Mouse (Mus musculus): ENCODE data around the gene Sult2b1. TPM values are rescaled to one million over a fixed set of nuclear protein-coding genes. Genes with fewer than 3 reads are reported as not detected.

Gene Sult2b1
- total and polyA plus RNA-seq, 3 experiments = 0.17 to 0.29 TPM; not detected in 1

DNA sequence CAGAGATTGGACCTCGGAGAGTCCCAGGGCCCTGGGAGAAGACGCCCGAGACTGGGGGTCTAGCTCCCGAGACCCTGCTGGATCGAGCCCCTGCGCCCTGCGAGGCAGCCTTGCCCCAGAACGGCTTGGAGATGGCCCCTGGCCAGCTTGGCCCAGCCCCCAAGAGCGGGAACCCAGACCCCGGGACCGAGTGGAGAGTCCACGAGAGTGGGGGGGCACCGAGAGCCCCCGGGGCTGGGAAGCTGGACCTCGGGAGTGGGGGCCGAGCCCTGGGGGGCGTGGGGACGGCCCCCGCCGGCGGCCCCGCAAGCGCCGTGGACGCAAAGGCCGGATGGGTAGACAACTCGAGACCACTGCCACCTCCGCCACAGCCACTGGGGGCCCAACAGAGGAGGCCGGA is 10.5 kb upstream of the Sult2b1 start:
- H3K27me3 ChIP-seq (replicated peaks) = peaks cover 17% of the 10 kb centered on the region
- H3K9me3 ChIP-seq (replicated peaks; ENCODE audit: low read length) = peaks cover 7% of the 10 kb centered on the region
- H3K27ac ChIP-seq (ENCODE audit: insufficient read depth, low read depth) = no peak overlapping the region
- H3K79me2 ChIP-seq (replicated peaks; ENCODE audit: control insufficient read depth, extremely low read depth, insufficient read depth, poor library complexity, severe bottlenecking) = no peaks in the 10 kb centered on the region
- in situ Hi-C loops (cut with MboI; ENCODE audit: low pct_ligation_motif_present, low pct_unique_long_range_greater_than_20kb, low sequenced_read_pairs) = no loop called here
- no peak overlapping the region for H3K9ac ChIP-seq (ENCODE audit: insufficient read depth, low read depth)
- H3K4me1 ChIP-seq (ENCODE audit: control insufficient read depth in 1 of 2, insufficient read depth in 2 of 2) = peaks cover 5% of the 10 kb centered on the region in 2 experiments
- H3K4me2 ChIP-seq (ENCODE audit: insufficient read depth, low read depth, poor library complexity, severe bottlenecking) = no peak overlapping the region
- no peaks in the 10 kb centered on the region for H3K36me3 ChIP-seq (replicated peaks in 1 of 2; ENCODE audit: control insufficient read depth in 1 of 2, insufficient read depth in 1 of 2, low read length in 1 of 2)
- TF ChIP-seq UBTF (IDR thresholded peaks at IDR 0.05; ENCODE audit: low read depth, low read length) = no peak
- no peak for TF ChIP-seq MAFK (IDR thresholded peaks at IDR 0.05; ENCODE audit: insufficient replicate concordance, low read length)
- TF ChIP-seq MAZ (IDR thresholded peaks at IDR 0.05; ENCODE audit: low read depth, low read length) = no peak
- no peak for TF ChIP-seq ZMIZ1 (IDR thresholded peaks at IDR 0.05; ENCODE audit: low read depth, low read length)
- no peak for TF ChIP-seq ELF1 (IDR thresholded peaks at IDR 0.05; ENCODE audit: low read depth, low read length)
- TF ChIP-seq SIN3A (IDR thresholded peaks at IDR 0.05; ENCODE audit: low read length) = no peak
- no peak for DNase-seq (ENCODE audit: extremely low read depth)
- dilution Hi-C loops (cut with MboI; ENCODE audit: extremely low pct_ligation_motif_present, extremely low pct_unique_long_range_greater_than_20kb, low sequenced_read_pairs) = no loop called here
- H3K4me3 ChIP-seq (replicated peaks in 1 of 3; ENCODE audit: low read depth in 2 of 3, low read length in 2 of 3, poor library complexity in 1 of 3) = no peak overlapping the region

DNA sequence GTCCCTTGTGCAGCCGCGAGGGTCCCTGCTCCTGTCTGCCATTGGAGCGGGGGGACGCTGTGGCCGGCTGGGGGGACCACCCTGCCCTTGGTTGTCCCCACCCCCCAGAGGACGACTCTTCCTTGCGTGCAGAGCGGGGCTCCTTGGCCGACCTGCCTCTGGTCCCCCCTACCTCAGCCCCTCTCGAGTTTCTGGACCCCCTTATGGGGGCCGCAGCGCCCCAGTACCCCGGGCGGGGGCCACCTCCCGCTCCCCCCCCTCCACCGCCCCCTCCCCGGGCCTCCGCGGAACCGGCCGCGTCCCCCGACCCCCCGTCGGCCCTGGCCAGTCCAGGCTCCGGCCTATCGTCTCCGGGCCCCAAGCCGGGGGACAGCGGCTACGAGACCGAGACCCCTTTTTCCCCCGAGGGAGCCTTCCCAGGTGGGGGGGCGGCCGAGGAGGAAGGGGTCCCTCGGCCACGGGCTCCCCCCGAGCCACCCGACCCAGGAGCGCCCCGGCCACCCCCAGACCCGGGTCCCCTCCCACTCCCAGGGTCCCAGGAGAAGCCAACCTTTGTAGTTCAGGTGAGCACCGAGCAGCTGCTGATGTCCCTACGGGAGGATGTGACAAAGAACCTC is 9.6 kb upstream of the Sult2b1 start:
- Histone ChIP-seq H3K79me2 (replicated peaks; ENCODE audit: control insufficient read depth, extremely low read depth, insufficient read depth, poor library complexity, severe bottlenecking) (no peaks in the 10 kb centered on the region), H3K9ac (ENCODE audit: insufficient read depth, low read depth) (no peak overlapping the region), H3K9me3 (replicated peaks; ENCODE audit: low read length) (peaks cover 8% of the 10 kb centered on the region), H3K27me3 (replicated peaks) (peaks cover 14% of the 10 kb centered on the region), H3K36me3 (replicated peaks in 1 of 2; ENCODE audit: control insufficient read depth in 1 of 2, insufficient read depth in 1 of 2, low read length in 1 of 2) (no peaks in the 10 kb centered on the region), H3K27ac (ENCODE audit: insufficient read depth, low read depth) (no peak overlapping the region), H3K4me3 (replicated peaks in 1 of 3; ENCODE audit: low read depth in 2 of 3, low read length in 2 of 3, poor library complexity in 1 of 3) (no peak overlapping the region), H3K4me2 (ENCODE audit: insufficient read depth, low read depth, poor library complexity, severe bottlenecking) (no peak overlapping the region), H3K4me1 (ENCODE audit: control insufficient read depth in 1 of 2, insufficient read depth in 2 of 2) (peaks cover 4 to 5% of the 10 kb centered on the region in 2 experiments)
- no peak for TF ChIP-seq E2F4 (IDR thresholded peaks at IDR 0.05; ENCODE audit: insufficient replicate concordance, low read depth, low read length)
- no peak for TF ChIP-seq PAX5 (IDR thresholded peaks at IDR 0.05; ENCODE audit: low read length)
- no peak for TF ChIP-seq JUND (conservative IDR thresholded peaks at IDR 0.05; ENCODE audit: low read depth, low read length)
- no peak for TF ChIP-seq CTCF (conservative IDR thresholded peaks at IDR 0.05 in 1 of 2, IDR thresholded peaks at IDR 0.05 in 1 of 2; ENCODE audit: low read depth in 2 of 2, low read length in 2 of 2)
- no peak for TF ChIP-seq IRF4 (IDR thresholded peaks at IDR 0.05; ENCODE audit: low read depth, low read length)
- no peak for TF ChIP-seq POLR2AphosphoS2 (IDR thresholded peaks at IDR 0.05; ENCODE audit: low read depth, low read length)
- TF ChIP-seq SIN3A (IDR thresholded peaks at IDR 0.05; ENCODE audit: low read length) = no peak
- TF ChIP-seq ZC3H11A (IDR thresholded peaks at IDR 0.05; ENCODE audit: low read depth, low read length) = no peak
- no peak for DNase-seq (ENCODE audit: extremely low read depth)
- dilution Hi-C loops (cut with MboI; ENCODE audit: extremely low pct_ligation_motif_present, extremely low pct_unique_long_range_greater_than_20kb, low sequenced_read_pairs) (no loop called here), in situ Hi-C loops (cut with MboI; ENCODE audit: low pct_ligation_motif_present, low pct_unique_long_range_greater_than_20kb, low sequenced_read_pairs) (no loop called here)

DNA sequence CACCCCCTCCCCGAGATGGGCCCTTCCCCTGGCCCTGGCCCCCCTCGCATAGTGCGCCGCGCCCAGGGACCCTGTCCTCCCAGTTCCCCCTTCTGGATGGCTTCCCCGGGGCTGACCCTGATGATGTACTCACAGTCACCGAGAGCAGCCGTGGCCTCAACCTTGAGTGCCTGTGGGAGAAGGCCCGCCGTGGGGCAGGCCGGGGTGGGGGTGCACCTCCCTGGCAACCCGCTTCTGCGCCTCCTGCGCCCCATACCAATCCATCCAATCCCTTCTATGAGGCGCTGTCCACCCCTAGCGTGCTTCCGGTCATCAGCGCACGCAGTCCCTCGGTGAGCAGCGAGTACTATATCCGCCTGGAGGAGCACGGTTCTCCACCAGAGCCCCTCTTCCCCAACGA is 8.8 kb upstream of the Sult2b1 start:
- Histone ChIP-seq H3K9ac (ENCODE audit: insufficient read depth, low read depth) (no peak overlapping the region), H3K4me2 (ENCODE audit: insufficient read depth, low read depth, poor library complexity, severe bottlenecking) (no peak overlapping the region), H3K4me1 (ENCODE audit: control insufficient read depth in 1 of 2, insufficient read depth in 2 of 2) (peaks cover 0 to 2% of the 10 kb centered on the region in 2 experiments; a peak in 3 of 4 replicates), H3K36me3 (replicated peaks in 1 of 2; ENCODE audit: control insufficient read depth in 1 of 2, insufficient read depth in 1 of 2, low read length in 1 of 2) (no peaks in the 10 kb centered on the region), H3K27ac (ENCODE audit: insufficient read depth, low read depth) (no peak overlapping the region), H3K4me3 (replicated peaks in 1 of 3; ENCODE audit: low read depth in 2 of 3, low read length in 2 of 3, poor library complexity in 1 of 3) (no peak overlapping the region), H3K27me3 (replicated peaks) (peaks cover 8% of the 10 kb centered on the region), H3K9me3 (replicated peaks; ENCODE audit: low read length) (peaks cover 8% of the 10 kb centered on the region), H3K79me2 (replicated peaks; ENCODE audit: control insufficient read depth, extremely low read depth, insufficient read depth, poor library complexity, severe bottlenecking) (no peaks in the 10 kb centered on the region)
- DNase-seq (ENCODE audit: extremely low read depth) = no peak
- in situ Hi-C loops (cut with MboI; ENCODE audit: low pct_ligation_motif_present, low pct_unique_long_range_greater_than_20kb, low sequenced_read_pairs) = no loop called here
- TF ChIP-seq MAFK (IDR thresholded peaks at IDR 0.05; ENCODE audit: insufficient replicate concordance, low read length) = no peak
- TF ChIP-seq CHD2 (IDR thresholded peaks at IDR 0.05; ENCODE audit: low read length) = no peak
- no peak for TF ChIP-seq CHD1 (IDR thresholded peaks at IDR 0.05; ENCODE audit: low read depth, low read length)
- TF ChIP-seq PAX5 (IDR thresholded peaks at IDR 0.05; ENCODE audit: low read length) = no peak
- TF ChIP-seq TCF12 (IDR thresholded peaks at IDR 0.05; ENCODE audit: low read depth, low read length) = no peak
- no peak for TF ChIP-seq MAZ (IDR thresholded peaks at IDR 0.05; ENCODE audit: low read depth, low read length)
- TF ChIP-seq JUND (conservative IDR thresholded peaks at IDR 0.05; ENCODE audit: low read depth, low read length) = no peak
- no peak for TF ChIP-seq ZKSCAN1 (IDR thresholded peaks at IDR 0.05; ENCODE audit: borderline replicate concordance, low read depth, low read length)
- no peak for TF ChIP-seq E2F4 (IDR thresholded peaks at IDR 0.05; ENCODE audit: insufficient replicate concordance, low read depth, low read length)
- TF ChIP-seq NRF1 (IDR thresholded peaks at IDR 0.05; ENCODE audit: low read depth, low read length) = no peak
- no peak for TF ChIP-seq BHLHE40 (IDR thresholded peaks at IDR 0.05; ENCODE audit: low read depth, low read length)
- no peak for TF ChIP-seq EP300 (IDR thresholded peaks at IDR 0.05; ENCODE audit: low read length)
- no peak for TF ChIP-seq POLR2A (IDR thresholded peaks at IDR 0.05; ENCODE audit: low read depth, low read length)
- no peak for TF ChIP-seq ELF1 (IDR thresholded peaks at IDR 0.05; ENCODE audit: low read depth, low read length)
- dilution Hi-C loops (cut with MboI; ENCODE audit: extremely low pct_ligation_motif_present, extremely low pct_unique_long_range_greater_than_20kb, low sequenced_read_pairs) = no loop called here

Data from CH12.LX (cell line).